Mouse (Mus musculus) neural tube, postnatal 0 days (tissue): ENCODE data around the gene March6. TPM values are rescaled to one million over a fixed set of nuclear protein-coding genes. Genes with fewer than 3 reads are reported as not detected.

ENCODE experiments used
- polyA plus RNA-seq: library from polyadenylated mRNA; unstranded; fragments of >200 nt; fragmentation: Nextera tagmentation; extraction: Ambion mirVana; gene quantifications from 2 replicates; pipeline ENCODE4 v1.2.1, GENCODE M21; 2015

March6 gene
- polyA plus RNA-seq, result 46.0 and 54.6 TPM in 2 replicates

GRCm38 (mm10) chr15:31530659-31531445 is at the start of gene March6:
March6 (minus strand) TSS chr15:31531053.

GRCm38 (mm10) chr15:31565184-31565583 is 34.3 kb upstream of the March6 start, which contains the start of gene Cmbl:
Cmbl (plus strand) TSS chr15:31565389.

GRCm38 (mm10) chr15:31453098-31453916 is 77.5 kb downstream of the March6 start, which contains the start of gene Ropn1l:
Ropn1l (minus strand) TSS chr15:31453737.

Other genes starting within 250 kb of the March6 start
- gene Ankrd33b, start 163.3 kb downstream of the March6 start, polyA plus RNA-seq, result 0.65 and 1.1 TPM in 2 replicates
- gene Ropn1l, start 77.3 kb downstream of the March6 start, polyA plus RNA-seq, result 2.6 and 2.9 TPM in 2 replicates
- gene Cmbl, start 34.3 kb upstream of the March6 start, polyA plus RNA-seq, result 23.0 and 30.9 TPM in 2 replicates
- gene Cct5, start 70.8 kb upstream of the March6 start, polyA plus RNA-seq, result 376 and 381 TPM in 2 replicates
- 9.7 and 9.9 TPM in 2 replicates for gene Fam173b, start 70.8 kb upstream of the March6 start, polyA plus RNA-seq